Mouse (Mus musculus): ENCODE data around the gene Tmem104. TPM values are rescaled to one million over a fixed set of nuclear protein-coding genes. Genes with fewer than 3 reads are reported as not detected.

The Tmem104 gene
- polyA plus RNA-seq, 1 experiment from 2014 or later, result 19.2 TPM

DNA sequence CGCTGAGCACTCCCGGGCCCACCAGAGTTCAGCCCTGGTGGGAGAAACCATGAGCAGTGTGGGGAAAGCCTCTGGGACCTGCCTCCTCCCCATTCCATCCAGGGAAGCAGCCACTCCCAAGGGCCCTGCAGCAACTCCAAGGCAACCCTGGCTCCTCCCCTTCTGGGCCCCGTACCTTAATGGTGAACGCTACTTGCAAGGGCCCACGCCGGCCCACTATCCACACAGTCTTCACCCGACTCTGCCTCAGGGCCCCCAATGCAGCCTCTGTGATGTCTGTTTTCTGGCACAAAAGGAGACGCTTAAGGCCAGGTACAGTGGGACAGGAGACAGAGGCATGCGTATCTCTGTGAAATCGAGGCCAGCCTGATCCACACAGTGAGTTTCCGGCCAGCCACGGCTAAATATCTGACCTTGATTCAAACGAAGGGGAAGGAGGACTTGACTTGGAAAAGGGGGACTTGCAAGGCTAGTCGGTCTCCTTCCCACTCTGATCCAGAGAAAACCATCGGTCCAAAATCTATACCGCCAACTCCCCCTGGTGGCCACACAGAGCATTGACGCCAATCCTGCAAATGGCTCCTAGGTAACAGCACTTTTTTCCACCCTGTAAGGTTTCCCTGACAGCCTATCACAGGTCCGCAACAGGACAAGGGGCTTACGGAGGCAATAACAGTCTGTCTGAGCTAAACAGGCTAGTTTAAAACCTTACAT lies 83.0 kb downstream of the Tmem104 start:
- TF ChIP-seq CTCF (IDR thresholded peaks at IDR 0.05; ENCODE audit: low read depth), result peak; percentile 94
- Histone ChIP-seq H3K4me1 (replicated peaks; ENCODE audit: control insufficient read depth, insufficient read depth, low read length) (no peaks in the 10 kb centered on the region), H3K4me2 (replicated peaks; ENCODE audit: low read depth) (no peak overlapping the region), H3K9ac (ENCODE audit: low read depth, low read length) (no peak overlapping the region), H3K9me3 (ENCODE audit: control insufficient read depth) (no peaks in the 10 kb centered on the region), H3K27me3 (replicated peaks; ENCODE audit: control insufficient read depth, insufficient read depth, low read length) (peaks cover 33% of the 10 kb centered on the region), H3K4me3 (ENCODE audit: low read depth, low read length) (no peak overlapping the region), H3K36me3 (ENCODE audit: control insufficient read depth, insufficient read depth) (peaks cover 24% of the 10 kb centered on the region), H3K27ac (ENCODE audit: low read depth, low read length) (no peak overlapping the region)
- no peak for ATAC-seq
- WGBS, result 32% methylated on average over 19 of the region's 19 CpGs

DNA sequence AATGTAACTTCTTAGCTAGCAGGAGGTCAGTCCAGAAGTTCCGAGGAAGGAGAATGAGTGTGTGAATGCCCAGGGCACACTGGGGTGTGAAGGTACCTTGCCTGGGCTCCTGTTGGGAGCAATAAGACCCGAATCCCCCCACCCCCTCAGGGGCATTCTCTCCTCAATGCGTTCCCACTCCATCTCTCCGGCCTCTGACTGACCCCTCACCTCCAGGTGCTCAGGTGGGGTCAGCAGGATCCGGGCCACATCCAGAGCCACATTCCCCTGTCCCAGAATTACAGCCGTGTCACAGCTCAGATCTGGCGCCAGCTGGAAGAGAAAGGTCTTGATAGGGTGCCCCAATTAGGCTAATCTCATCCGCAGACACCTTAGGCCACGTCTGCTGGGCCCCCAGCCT lies 83.8 kb downstream of the Tmem104 start:
- no peak for ATAC-seq
- H3K4me2 ChIP-seq (replicated peaks; ENCODE audit: low read depth), result no peak overlapping the region
- peaks cover 24% of the 10 kb centered on the region for H3K36me3 ChIP-seq (ENCODE audit: control insufficient read depth, insufficient read depth)
- 81% methylated on average over 9 of the region's 9 CpGs for WGBS
- no peaks in the 10 kb centered on the region for H3K9me3 ChIP-seq (ENCODE audit: control insufficient read depth)
- H3K4me3 ChIP-seq (ENCODE audit: low read depth, low read length), result no peak overlapping the region
- no peak overlapping the region for H3K9ac ChIP-seq (ENCODE audit: low read depth, low read length)
- TF ChIP-seq CTCF (IDR thresholded peaks at IDR 0.05; ENCODE audit: low read depth), result no peak
- no peak overlapping the region for H3K27ac ChIP-seq (ENCODE audit: low read depth, low read length)
- H3K27me3 ChIP-seq (replicated peaks; ENCODE audit: control insufficient read depth, insufficient read depth, low read length), result peaks cover 26% of the 10 kb centered on the region
- peaks cover under 1% of the 10 kb centered on the region; the same call in 1 of the 2 replicates for H3K4me1 ChIP-seq (replicated peaks; ENCODE audit: control insufficient read depth, insufficient read depth, low read length)

DNA sequence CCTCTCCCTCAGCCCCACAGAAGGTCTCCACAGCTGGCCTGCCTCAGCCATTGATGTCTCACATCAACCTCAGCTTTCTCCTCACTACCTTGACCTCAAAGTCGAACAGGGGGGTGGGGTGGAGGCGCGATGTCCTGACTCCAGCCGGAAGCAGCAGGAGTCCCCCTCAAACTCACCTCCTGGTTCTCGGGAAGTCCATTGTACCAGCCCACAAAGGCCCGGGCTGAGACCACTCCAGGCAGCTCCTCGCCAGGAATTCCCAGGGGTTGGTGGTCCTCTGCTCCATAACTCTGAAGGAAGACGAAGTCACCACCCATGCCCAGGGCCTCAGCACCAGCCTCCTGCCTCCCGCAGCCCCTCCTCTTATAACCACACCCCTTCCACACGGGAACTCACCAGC lies 84.2 kb downstream of the Tmem104 start:
- WGBS, result 78% methylated on average over 10 of the region's 10 CpGs
- Histone ChIP-seq H3K36me3 (ENCODE audit: control insufficient read depth, insufficient read depth) (peaks cover 24% of the 10 kb centered on the region), H3K9me3 (ENCODE audit: control insufficient read depth) (no peaks in the 10 kb centered on the region), H3K27ac (ENCODE audit: low read depth, low read length) (no peak overlapping the region), H3K4me1 (replicated peaks; ENCODE audit: control insufficient read depth, insufficient read depth, low read length) (peaks cover 3% of the 10 kb centered on the region; the same call in 1 of the 2 replicates), H3K4me3 (ENCODE audit: low read depth, low read length) (no peak overlapping the region), H3K4me2 (replicated peaks; ENCODE audit: low read depth) (no peak overlapping the region), H3K9ac (ENCODE audit: low read depth, low read length) (no peak overlapping the region), H3K27me3 (replicated peaks; ENCODE audit: control insufficient read depth, insufficient read depth, low read length) (peaks cover 21% of the 10 kb centered on the region)
- ATAC-seq, result no peak
- no peak for TF ChIP-seq CTCF (IDR thresholded peaks at IDR 0.05; ENCODE audit: low read depth)

DNA sequence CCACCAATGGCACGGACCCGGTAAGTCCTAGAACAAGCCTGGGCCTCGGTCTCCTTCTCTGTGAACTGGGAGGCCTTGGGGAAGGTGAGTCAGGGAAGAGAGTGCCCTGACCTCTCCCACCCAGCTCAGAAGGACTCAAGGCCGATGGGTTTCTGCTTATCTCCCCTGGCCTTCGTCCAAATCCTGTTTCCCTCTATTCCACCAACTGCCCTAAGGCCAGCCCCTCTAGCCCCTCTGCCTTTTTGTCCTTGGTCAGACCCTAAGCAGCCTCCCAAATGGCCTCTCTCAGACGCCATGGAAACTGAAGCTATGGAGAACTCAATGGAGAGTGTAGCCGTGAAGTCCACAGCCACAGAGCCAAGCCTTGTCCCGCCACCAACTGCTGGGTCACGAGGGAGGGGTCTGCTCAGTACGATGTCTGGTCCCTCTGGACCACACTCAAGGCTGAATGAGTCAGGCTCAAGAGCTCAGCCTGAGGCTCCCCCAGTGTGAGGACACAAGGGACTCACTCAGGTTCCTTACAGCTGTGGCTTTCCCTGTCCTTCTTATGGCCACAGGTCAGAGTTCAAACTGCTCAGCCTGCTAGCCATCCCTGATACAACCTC lies 85.7 kb downstream of the Tmem104 start:
- no peak for TF ChIP-seq CTCF (IDR thresholded peaks at IDR 0.05; ENCODE audit: low read depth)
- no peak overlapping the region for H3K27ac ChIP-seq (ENCODE audit: low read depth, low read length)
- peaks cover 6% of the 10 kb centered on the region; the same call in 1 of the 2 replicates for H3K27me3 ChIP-seq (replicated peaks; ENCODE audit: control insufficient read depth, insufficient read depth, low read length)
- ATAC-seq, result no peak
- 78% methylated on average over 10 of the region's 10 CpGs for WGBS
- H3K4me3 ChIP-seq (ENCODE audit: low read depth, low read length), result no peak overlapping the region
- no peaks in the 10 kb centered on the region for H3K9me3 ChIP-seq (ENCODE audit: control insufficient read depth)
- no peak overlapping the region for H3K9ac ChIP-seq (ENCODE audit: low read depth, low read length)
- H3K4me2 ChIP-seq (replicated peaks; ENCODE audit: low read depth), result no peak overlapping the region
- peaks cover 19% of the 10 kb centered on the region for H3K36me3 ChIP-seq (ENCODE audit: control insufficient read depth, insufficient read depth)
- H3K4me1 ChIP-seq (replicated peaks; ENCODE audit: control insufficient read depth, insufficient read depth, low read length), result peaks cover 3% of the 10 kb centered on the region; the same call in 1 of the 2 replicates

DNA sequence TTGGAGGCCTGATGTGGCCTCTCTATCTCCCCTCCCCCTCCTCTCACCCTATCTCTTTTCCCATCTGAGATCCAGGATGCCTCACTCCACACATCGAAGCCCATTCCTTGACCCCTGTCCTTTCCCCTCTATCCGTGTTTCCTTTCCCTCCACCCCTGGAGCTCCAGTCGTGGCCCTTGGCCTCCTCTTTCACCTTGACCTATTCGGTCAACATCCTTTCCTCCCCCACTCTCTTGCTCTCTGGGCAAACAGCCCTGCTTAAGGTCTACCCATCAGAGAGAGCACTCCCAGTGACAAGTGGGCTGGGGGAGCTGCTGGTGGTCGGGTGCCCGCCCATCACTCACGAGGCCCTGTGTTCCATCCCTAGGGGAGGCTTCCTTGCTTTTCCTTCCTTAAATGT lies 86.4 kb downstream of the Tmem104 start:
- Histone ChIP-seq H3K27me3 (replicated peaks; ENCODE audit: control insufficient read depth, insufficient read depth, low read length) (no peaks in the 10 kb centered on the region), H3K4me2 (replicated peaks; ENCODE audit: low read depth) (no peak overlapping the region), H3K4me3 (ENCODE audit: low read depth, low read length) (no peak overlapping the region), H3K27ac (ENCODE audit: low read depth, low read length) (no peak overlapping the region), H3K36me3 (ENCODE audit: control insufficient read depth, insufficient read depth) (peaks cover 12% of the 10 kb centered on the region), H3K4me1 (replicated peaks; ENCODE audit: control insufficient read depth, insufficient read depth, low read length) (peaks cover 3% of the 10 kb centered on the region; the same call in 1 of the 2 replicates), H3K9ac (ENCODE audit: low read depth, low read length) (no peak overlapping the region), H3K9me3 (ENCODE audit: control insufficient read depth) (no peaks in the 10 kb centered on the region)
- ATAC-seq, result no peak
- WGBS, result 70% methylated on average over 7 of the region's 7 CpGs
- TF ChIP-seq CTCF (IDR thresholded peaks at IDR 0.05; ENCODE audit: low read depth), result no peak

- TF ChIP-seq CTCF (IDR thresholded peaks at IDR 0.05; ENCODE audit: low read depth), result no peak
- Histone ChIP-seq H3K27me3 (replicated peaks; ENCODE audit: control insufficient read depth, insufficient read depth, low read length) (no peaks in the 10 kb centered on the region), H3K4me3 (ENCODE audit: low read depth, low read length) (no peak overlapping the region), H3K4me2 (replicated peaks; ENCODE audit: low read depth) (no peak overlapping the region), H3K36me3 (ENCODE audit: control insufficient read depth, insufficient read depth) (peaks cover 7% of the 10 kb centered on the region), H3K4me1 (replicated peaks; ENCODE audit: control insufficient read depth, insufficient read depth, low read length) (peaks cover 3% of the 10 kb centered on the region; the same call in 1 of the 2 replicates), H3K27ac (ENCODE audit: low read depth, low read length) (no peak overlapping the region), H3K9ac (ENCODE audit: low read depth, low read length) (no peak overlapping the region), H3K9me3 (ENCODE audit: control insufficient read depth) (no peaks in the 10 kb centered on the region)
- 81% methylated on average over 7 of the region's 7 CpGs for WGBS
- no peak for ATAC-seq
Observed at GRCm38 (mm10) chr11:115274178-115274577, 86.9 kb downstream of the Tmem104 start.
